Mouse (Mus musculus): Measurements from ENCODE around the gene Ywhae. TPM values are rescaled to one million over a fixed set of nuclear protein-coding genes. Genes with fewer than 3 reads are reported as not detected.

Gene Ywhae
- polyA plus RNA-seq (2017; shearing (Covaris generic)) = 230 TPM

GRCm38 (mm10) chr11:75732434-75733226 lies at the start of gene Ywhae:
TSS of gene Ywhae (plus strand) at chr11:75732869.

DNA sequence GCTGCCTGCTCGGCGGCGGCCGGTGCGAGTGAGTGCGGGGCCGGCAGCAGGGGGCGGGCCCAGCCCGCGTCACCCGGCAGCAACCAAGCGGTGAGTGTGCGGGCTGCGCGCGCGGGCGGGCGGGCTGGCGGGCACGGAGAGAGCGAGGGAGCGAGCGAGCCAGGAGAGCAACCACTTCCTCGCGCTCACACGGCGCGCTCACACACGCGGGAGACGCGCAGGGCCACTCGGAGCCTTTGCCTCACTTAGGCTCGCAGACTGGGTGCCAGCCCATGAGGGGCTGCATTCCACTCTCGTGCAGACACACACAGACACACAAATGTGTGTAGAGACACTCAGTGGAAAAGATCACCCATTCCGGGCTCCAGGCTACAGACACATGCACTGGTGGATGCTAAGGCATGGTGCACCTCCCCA lies 63.4 kb downstream of the Ywhae start, which contains the start of gene Doc2b:
TSS of gene Doc2b (minus strand) at position 21 of the 417 bp plus-strand sequence.

Other genes starting within 250 kb of the Ywhae start
- gene Prpf8, start 246.1 kb upstream of the Ywhae start, polyA plus RNA-seq (2017; shearing (Covaris generic)) = 93.4 TPM
- 0.23 TPM for gene Rilp, start 222.8 kb upstream of the Ywhae start, polyA plus RNA-seq (2017; shearing (Covaris generic))
- 1.4 TPM for gene Scarf1, start 219.3 kb upstream of the Ywhae start, polyA plus RNA-seq (2017; shearing (Covaris generic))
- 70.4 TPM for gene Slc43a2, start 201.2 kb upstream of the Ywhae start, polyA plus RNA-seq (2017; shearing (Covaris generic))
- 66.8 TPM for gene Pitpna, start 144.8 kb upstream of the Ywhae start, polyA plus RNA-seq (2017; shearing (Covaris generic))
- gene Inpp5k, start 101.9 kb upstream of the Ywhae start, polyA plus RNA-seq (2017; shearing (Covaris generic)) = 165 TPM
- 49.6 TPM for gene Myo1c, start 82.4 kb upstream of the Ywhae start, polyA plus RNA-seq (2017; shearing (Covaris generic))
- gene Crk, start 53.6 kb upstream of the Ywhae start, polyA plus RNA-seq (2017; shearing (Covaris generic)) = 12.7 TPM
- not detected for gene Doc2b, start 63.2 kb downstream of the Ywhae start, polyA plus RNA-seq (2017; shearing (Covaris generic))
- 10.2 TPM for gene Rph3al, start 205.6 kb downstream of the Ywhae start, polyA plus RNA-seq (2017; shearing (Covaris generic))

Data from inflammation-experienced regulatory T-cells, adult 16 weeks (primary cell).